Mouse (Mus musculus) intestine, embryonic 14.5 days (tissue): ENCODE results near the gene Pnmal2. TPM values are rescaled to one million over a fixed set of nuclear protein-coding genes. Genes with fewer than 3 reads are reported as not detected.

Source experiments
- ATAC-seq: fragments of 200-750 bp; cut with Nextera tagmentation; replicated peaks from 2 replicates; pipeline ENCODE4 v1.8.0; 2017; ENCODE audit warnings: low read depth, moderate number of reproducible peaks, moderate TSS enrichment, moderate library complexity; ENCODE audit not compliant: low FRiP score, low TSS enrichment
- DNase-seq: peaks from one replicate; pipeline ENCODE4 v3.0.0-alpha.2; 2018; ENCODE audit warnings: low spot score
- H3K27ac ChIP-seq: fragments of 300-500 bp; sonication (generic); 2 replicates; pipeline ENCODE4 v1.5.1; 2014; ENCODE audit warnings: low read depth, mild to moderate bottlenecking, control low read depth
- H3K27me3 ChIP-seq: fragments of 300-500 bp; sonication (generic); replicated peaks from 2 replicates; pipeline ENCODE4 v1.6.1; 2014; ENCODE audit warnings: low read length, control low read depth; ENCODE audit not compliant: control insufficient read depth, insufficient read depth
- H3K36me3 ChIP-seq: fragments of 300-500 bp; sonication (generic); 2 replicates; pipeline ENCODE4 v1.6.1; 2014; ENCODE audit warnings: low read length, control low read depth; ENCODE audit not compliant: control insufficient read depth, insufficient read depth
- H3K4me1 ChIP-seq: fragments of 300-500 bp; sonication (generic); replicated peaks from 2 replicates; pipeline ENCODE4 v1.6.1; 2014; ENCODE audit warnings: low read length, control low read depth, mixed read lengths; ENCODE audit not compliant: control insufficient read depth, insufficient read depth
- H3K4me2 ChIP-seq: fragments of 300-500 bp; sonication (generic); 2 replicates; pipeline ENCODE4 v1.6.1; 2014; ENCODE audit warnings: low read length
- H3K4me3 ChIP-seq: fragments of 300-500 bp; sonication (generic); 2 replicates; pipeline ENCODE4 v1.5.1; 2014; ENCODE audit warnings: low read depth, low read length, control low read depth, mixed read lengths
- H3K9ac ChIP-seq: fragments of 300-500 bp; sonication (generic); 2 replicates; pipeline ENCODE4 v1.6.1; 2014; ENCODE audit warnings: mild to moderate bottlenecking, low read length
- H3K9me3 ChIP-seq: fragments of 300-500 bp; sonication (generic); 2 replicates; pipeline ENCODE4 v1.6.1; 2016; ENCODE audit warnings: low read length, control low read depth; ENCODE audit not compliant: control insufficient read depth
- WGBS: fragments of 180-500 bp; shearing (Covaris S2); extraction: QIAGEN DNeasy Blood & Tissue Kit; methylation state at CpG from one replicate; pipeline ENCODE4 v1.1.7; 2014; 5-methylcytosine and 5-hydroxymethylcytosine counted together
- polyA plus RNA-seq: library from polyadenylated mRNA; unstranded; fragments of >200 nt; fragmentation: Nextera tagmentation; extraction: Ambion mirVana; gene quantifications from 2 replicates; pipeline ENCODE4 v1.2.1, GENCODE M21; 2014

Pnmal2 gene
- polyA plus RNA-seq, 1 experiment from 2014 or later, result 5.3 TPM

DNA sequence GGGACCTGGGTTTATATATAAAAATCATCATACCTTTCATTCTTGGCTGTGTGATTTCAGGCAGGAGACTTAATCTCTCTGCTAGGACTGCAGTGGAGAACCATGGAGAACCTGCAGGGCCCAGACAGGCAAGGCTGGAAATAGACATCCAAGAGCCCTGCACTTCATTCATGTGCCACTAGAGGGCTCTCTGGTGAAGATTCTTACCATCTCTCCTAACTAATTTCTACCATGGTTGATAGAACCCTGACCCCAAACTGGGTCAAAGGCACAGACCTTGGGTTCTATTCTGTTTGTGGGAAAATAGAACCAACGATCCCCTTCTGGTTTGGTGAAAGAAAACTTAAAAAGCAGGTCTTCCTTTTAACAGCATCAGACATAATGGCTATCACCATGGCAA lies 13.6 kb upstream of the Pnmal2 start:
- DNase-seq (peak; percentile 87), ATAC-seq (no peak)
- no peak overlapping the region for H3K4me3 ChIP-seq
- H3K9me3 ChIP-seq, result no peaks in the 10 kb centered on the region
- no peaks in the 10 kb centered on the region for H3K36me3 ChIP-seq
- no peak overlapping the region for H3K27ac ChIP-seq
- no peak overlapping the region for H3K4me2 ChIP-seq
- 5% methylated on average over 1 of the region's 1 CpGs for WGBS
- no peaks in the 10 kb centered on the region for H3K27me3 ChIP-seq
- no peak overlapping the region for H3K9ac ChIP-seq
- no peaks in the 10 kb centered on the region for H3K4me1 ChIP-seq

DNA sequence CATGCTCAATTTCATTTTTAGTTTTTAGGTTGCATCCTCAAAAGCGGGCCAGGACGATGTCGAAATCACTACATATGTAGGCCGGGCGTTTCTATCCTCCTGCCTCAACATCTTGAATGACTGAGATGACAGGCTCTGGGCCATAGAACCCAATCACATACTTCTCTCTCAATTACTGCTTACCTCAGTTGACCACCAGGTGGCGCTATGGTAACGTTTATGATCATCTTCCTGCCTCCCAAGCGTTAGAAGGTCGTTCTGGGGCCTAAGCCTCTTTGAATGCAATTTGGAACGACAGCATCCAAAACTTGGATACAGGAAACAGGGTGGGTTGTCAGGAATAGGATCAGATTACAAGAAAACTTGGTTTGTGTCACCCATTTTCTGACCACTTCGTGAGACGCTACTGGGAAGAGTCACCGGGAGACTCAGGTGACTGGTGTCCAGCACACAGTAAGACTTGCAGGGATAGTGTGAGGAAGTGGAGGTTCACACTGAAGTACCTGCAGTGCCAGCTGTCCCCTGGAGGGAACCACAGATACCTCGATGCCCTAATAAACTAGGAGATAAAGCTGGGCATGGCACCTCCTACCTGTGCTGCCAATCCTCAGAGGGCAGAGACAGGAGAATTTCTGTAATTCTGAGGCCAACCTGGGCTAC lies 12.4 kb upstream of the Pnmal2 start:
- Histone ChIP-seq H3K9ac (no peak overlapping the region), H3K4me2 (no peak overlapping the region), H3K9me3 (no peaks in the 10 kb centered on the region), H3K36me3 (no peaks in the 10 kb centered on the region), H3K4me1 (no peaks in the 10 kb centered on the region), H3K27ac (no peak overlapping the region), H3K27me3 (no peaks in the 10 kb centered on the region), H3K4me3 (no peak overlapping the region)
- WGBS, result 20% methylated on average over 14 of the region's 14 CpGs
- peak; percentile 94 for DNase-seq
- 0 out of 2 replicates have a peak, but pooled peaks have one; percentile 29 for ATAC-seq

DNA sequence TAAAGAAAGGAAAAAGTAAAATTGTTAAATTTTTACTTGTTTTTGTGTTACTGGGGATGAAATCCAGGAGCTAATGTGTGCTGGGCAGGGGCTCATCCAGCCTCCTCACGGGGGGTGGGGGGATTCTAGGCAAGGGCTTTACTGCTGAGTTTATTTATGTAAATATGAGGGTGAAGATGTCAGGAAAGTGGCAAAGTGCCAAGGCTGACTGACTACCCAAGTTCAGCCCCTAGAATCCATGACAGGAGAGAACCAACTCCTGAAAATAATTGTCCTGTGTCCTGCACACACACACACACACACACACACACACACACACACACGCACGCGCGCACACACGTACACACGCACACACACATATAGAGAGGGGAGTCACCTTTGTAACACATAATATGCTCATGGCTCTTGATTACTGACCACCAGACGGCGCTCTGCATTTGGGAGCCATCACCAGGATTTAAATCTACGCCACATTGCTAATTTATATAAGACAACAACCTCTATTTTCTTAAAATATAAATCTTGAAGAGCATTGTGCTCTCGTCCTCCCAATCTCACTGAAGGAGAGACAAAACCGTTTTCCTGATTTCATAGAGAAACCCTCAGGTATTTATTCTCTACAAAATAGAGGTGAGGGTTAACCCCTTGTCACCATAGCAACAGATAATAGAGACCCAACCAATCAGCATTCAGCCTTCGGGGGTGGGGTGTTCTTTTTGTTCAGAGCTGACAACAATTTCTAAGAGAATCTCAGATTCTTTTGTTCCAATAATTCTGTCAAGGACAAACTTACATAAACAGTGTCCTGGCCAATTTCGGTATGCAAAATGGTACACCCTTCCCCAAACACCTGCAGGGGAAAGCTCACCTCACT lies 11.5 kb upstream of the Pnmal2 start:
- Histone ChIP-seq H3K36me3 (no peaks in the 10 kb centered on the region), H3K4me3 (no peak overlapping the region), H3K27ac (no peak overlapping the region), H3K9ac (no peak overlapping the region), H3K4me1 (no peaks in the 10 kb centered on the region), H3K9me3 (no peaks in the 10 kb centered on the region), H3K4me2 (no peak overlapping the region), H3K27me3 (no peaks in the 10 kb centered on the region)
- DNase-seq (no peak), ATAC-seq (no peak)
- WGBS, result 42% methylated on average over 14 of the region's 14 CpGs

DNA sequence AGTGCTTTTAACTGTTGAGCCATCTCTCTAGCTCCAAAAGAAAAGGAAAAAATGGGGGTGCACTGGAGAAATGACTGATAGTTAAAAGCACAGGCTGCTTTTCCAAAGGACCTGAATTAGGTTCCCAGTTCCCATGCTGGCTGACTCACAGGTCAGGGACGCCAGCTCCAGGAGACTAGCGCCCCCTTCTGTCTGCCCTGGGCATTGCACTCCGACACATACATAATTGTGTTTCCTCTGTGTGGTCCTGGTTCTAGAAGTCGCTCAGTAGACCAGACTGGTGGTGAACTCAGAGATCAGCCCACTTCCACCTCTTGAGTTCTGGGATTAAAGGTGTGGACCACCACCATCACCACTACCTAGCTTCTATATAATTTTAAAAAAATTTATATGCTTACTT lies 7.2 kb upstream of the Pnmal2 start:
- DNase-seq (no peak), ATAC-seq (no peak)
- Histone ChIP-seq H3K27me3 (no peaks in the 10 kb centered on the region), H3K9ac (no peak overlapping the region), H3K27ac (no peak overlapping the region), H3K9me3 (no peaks in the 10 kb centered on the region), H3K36me3 (no peaks in the 10 kb centered on the region), H3K4me2 (no peak overlapping the region), H3K4me1 (peaks cover 11% of the 10 kb centered on the region), H3K4me3 (no peak overlapping the region)
- 41% methylated on average over 4 of the region's 4 CpGs for WGBS

DNA sequence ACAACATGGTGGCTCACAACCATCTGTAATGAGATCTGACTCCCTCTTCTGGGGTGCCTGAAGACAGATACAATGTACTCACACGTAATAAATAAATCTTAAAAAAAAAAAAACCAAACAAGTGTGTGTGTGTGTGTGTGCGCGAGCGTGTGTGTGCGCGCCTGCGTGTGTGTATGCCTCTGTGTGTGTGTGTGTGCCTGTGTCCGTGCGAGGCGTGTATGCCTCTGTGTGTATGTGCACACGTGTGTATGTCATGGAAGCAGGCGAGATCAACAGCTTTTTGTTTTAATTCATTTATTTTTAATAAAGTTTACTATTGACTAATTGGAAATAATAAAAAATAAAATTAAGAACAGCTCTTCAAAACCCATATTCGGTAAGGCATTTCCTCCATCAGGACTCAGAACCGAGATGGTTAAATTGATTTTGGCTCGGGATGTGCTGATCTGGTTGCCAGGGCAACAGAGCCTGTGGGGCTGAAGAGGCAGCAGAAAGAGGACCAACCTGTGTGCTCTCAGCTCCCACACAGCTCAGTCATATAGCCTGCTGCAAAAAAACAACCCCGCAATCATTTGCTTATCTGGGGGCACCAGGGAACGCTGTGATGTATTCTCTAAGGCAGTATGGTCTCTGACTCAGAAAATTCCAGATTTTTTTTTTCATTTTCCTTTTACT lies 6.2 kb upstream of the Pnmal2 start:
- no peak overlapping the region for H3K4me3 ChIP-seq
- 72% methylated on average over 17 of the region's 17 CpGs for WGBS
- H3K36me3 ChIP-seq, result no peaks in the 10 kb centered on the region
- no peak overlapping the region for H3K9ac ChIP-seq
- H3K4me2 ChIP-seq, result no peak overlapping the region
- H3K4me1 ChIP-seq, result peaks cover 11% of the 10 kb centered on the region
- ATAC-seq (no peak), DNase-seq (no peak)
- no peaks in the 10 kb centered on the region for H3K27me3 ChIP-seq
- H3K9me3 ChIP-seq, result no peaks in the 10 kb centered on the region
- no peak overlapping the region for H3K27ac ChIP-seq

DNA sequence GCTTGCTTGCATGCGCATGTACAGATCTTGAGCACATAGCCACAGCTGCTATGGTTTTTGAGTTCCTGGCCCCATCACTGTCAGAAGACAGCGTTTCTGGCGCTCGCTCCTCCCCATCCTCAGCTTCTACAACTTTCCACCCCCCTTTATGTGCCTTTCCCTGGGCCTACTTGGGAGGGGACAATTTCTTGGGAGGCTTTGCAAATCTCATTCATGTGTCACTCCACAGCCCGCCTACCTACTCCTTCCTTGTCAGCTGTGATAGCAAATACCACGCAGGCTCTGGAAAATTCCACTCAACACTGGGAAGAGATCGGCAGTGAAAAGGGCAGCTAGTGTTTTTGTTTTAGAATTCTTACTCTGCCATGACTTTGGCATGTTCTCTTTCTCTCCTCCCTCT lies 4.2 kb upstream of the Pnmal2 start:
- Histone ChIP-seq H3K4me1 (peaks cover 17% of the 10 kb centered on the region), H3K27me3 (peaks cover 5% of the 10 kb centered on the region), H3K36me3 (no peaks in the 10 kb centered on the region), H3K9me3 (no peaks in the 10 kb centered on the region), H3K9ac (no peak overlapping the region), H3K27ac (peak overlapping the region; percentile 28), H3K4me3 (no peak overlapping the region), H3K4me2 (no peak overlapping the region)
- DNase-seq (no peak), ATAC-seq (no peak)
- 29% methylated on average over 7 of the region's 7 CpGs for WGBS

DNA sequence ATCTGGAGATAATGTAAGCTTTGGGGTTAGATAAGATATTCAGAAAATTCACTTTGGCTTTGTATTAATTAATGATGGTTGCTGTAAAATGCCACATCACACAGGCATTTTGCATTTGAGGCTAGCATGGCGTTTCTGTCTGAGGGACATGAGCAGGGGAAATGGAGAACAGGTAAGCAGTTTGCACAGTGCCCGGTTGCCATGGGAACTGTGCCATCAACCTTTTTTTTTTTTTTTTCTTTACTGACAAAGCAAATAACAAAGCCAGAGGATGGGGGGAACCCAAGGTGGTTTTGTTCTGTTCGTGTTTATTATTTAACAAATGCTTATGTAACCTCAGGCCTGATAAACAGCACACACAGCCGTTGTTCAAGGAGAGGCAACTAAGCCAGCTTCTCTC lies 1.6 kb upstream of the Pnmal2 start:
- Histone ChIP-seq H3K27me3 (peaks cover 30% of the 10 kb centered on the region), H3K4me1 (peaks cover 41% of the 10 kb centered on the region), H3K36me3 (no peaks in the 10 kb centered on the region), H3K4me3 (no peak overlapping the region), H3K9ac (no peak overlapping the region), H3K9me3 (no peaks in the 10 kb centered on the region), H3K27ac (no peak overlapping the region), H3K4me2 (no peak overlapping the region)
- DNase-seq (no peak), ATAC-seq (no peak)
- WGBS, result 48% methylated on average over 4 of the region's 4 CpGs

DNA sequence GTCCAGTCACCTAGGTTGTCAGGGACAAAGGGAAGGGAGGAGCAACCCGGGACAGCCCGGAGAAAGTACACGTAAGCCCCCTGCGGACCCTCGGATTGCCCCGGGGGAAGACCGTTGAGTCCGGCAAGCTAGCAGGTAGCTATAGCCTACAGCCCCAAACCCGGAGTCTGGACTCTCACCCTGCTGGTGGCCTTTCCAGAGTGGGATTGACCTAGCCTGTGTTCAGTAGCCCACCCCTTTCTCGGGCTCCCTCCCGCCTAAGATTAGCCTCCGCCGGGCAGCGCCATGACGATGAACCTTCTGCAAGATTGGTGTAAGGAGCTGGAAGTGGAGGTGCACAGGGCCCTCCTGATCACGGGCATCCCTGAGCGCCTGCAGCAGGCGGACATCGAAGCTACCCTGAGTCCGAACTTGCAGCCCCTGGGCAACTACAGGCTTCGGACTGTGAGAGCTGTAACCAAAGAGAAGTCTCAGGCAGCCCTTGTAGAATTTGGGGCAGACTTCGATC lies 380 bp downstream of the Pnmal2 start:
- H3K36me3 ChIP-seq, result no peaks in the 10 kb centered on the region
- peak overlapping the region; percentile 49 for H3K4me3 ChIP-seq
- H3K27ac ChIP-seq, result no peak overlapping the region
- DNase-seq (no peak), ATAC-seq (peak; percentile 6)
- H3K9me3 ChIP-seq, result no peaks in the 10 kb centered on the region
- H3K4me2 ChIP-seq, result peak overlapping the region; percentile 74
- peaks cover 49% of the 10 kb centered on the region for H3K4me1 ChIP-seq
- 3% methylated on average over 22 of the region's 22 CpGs for WGBS
- peak overlapping the region; percentile 49 for H3K9ac ChIP-seq
- H3K27me3 ChIP-seq, result peaks cover 49% of the 10 kb centered on the region
